Mouse (Mus musculus) midbrain, embryonic 12.5 days (tissue): ENCODE measurements around the gene Tmem200a. TPM values are rescaled to one million over a fixed set of nuclear protein-coding genes. Genes with fewer than 3 reads are reported as not detected.

Experiments used
- ATAC-seq: fragments of 200-750 bp; cut with Nextera tagmentation; 2 replicates; pipeline ENCODE4 v1.8.0; 2017; ENCODE audit warnings: low read depth, moderate TSS enrichment, moderate library complexity; ENCODE audit not compliant: low FRiP score
- H3K27ac ChIP-seq: fragments of 300-500 bp; sonication (generic); replicated peaks from 2 replicates; pipeline ENCODE4 v1.5.1; 2016; ENCODE audit warnings: mild to moderate bottlenecking
- H3K27me3 ChIP-seq: fragments of 300-500 bp; sonication (generic); 2 replicates; pipeline ENCODE4 v1.6.1; 2016; ENCODE audit warnings: mild to moderate bottlenecking
- H3K36me3 ChIP-seq: fragments of 300-500 bp; sonication (generic); 2 replicates; pipeline ENCODE4 v1.6.1; 2016
- H3K4me1 ChIP-seq: fragments of 300-500 bp; sonication (generic); 2 replicates; pipeline ENCODE4 v1.6.1; 2016
- H3K4me2 ChIP-seq: fragments of 300-500 bp; sonication (generic); replicated peaks from 2 replicates; pipeline ENCODE4 v1.6.1; 2016; ENCODE audit warnings: mild to moderate bottlenecking, moderate library complexity
- H3K4me3 ChIP-seq: fragments of 300-500 bp; sonication (generic); 2 replicates; pipeline ENCODE4 v1.5.1; 2016; ENCODE audit warnings: mild to moderate bottlenecking
- H3K9ac ChIP-seq: fragments of 300-500 bp; sonication (generic); replicated peaks from 2 replicates; pipeline ENCODE4 v1.6.1; 2016; ENCODE audit warnings: mild to moderate bottlenecking, moderate library complexity
- H3K9me3 ChIP-seq: fragments of 300-500 bp; sonication (generic); 2 replicates; pipeline ENCODE4 v1.6.1; 2016; ENCODE audit warnings: mild to moderate bottlenecking
- WGBS: fragments of 180-500 bp; shearing (Covaris S2); methylation state at CpG from one replicate; pipeline ENCODE4 v1.1.7; 2016; 5-methylcytosine and 5-hydroxymethylcytosine counted together
- polyA plus RNA-seq: library from polyadenylated mRNA; unstranded; fragments of >200 nt; fragmentation: Nextera tagmentation; extraction: Ambion mirVana; gene quantifications from 2 replicates; pipeline ENCODE4 v1.2.1, GENCODE M21; 2016

Tmem200a gene
- polyA plus RNA-seq, 1 experiment from 2014 or later = 22.1 TPM

- no peaks in the 10 kb centered on the region for H3K27me3 ChIP-seq
- whole genome bisulfite sequencing = 79% methylated on average over 2 of the region's 2 CpGs
- peaks cover 5% of the 10 kb centered on the region for H3K4me1 ChIP-seq
- no peak overlapping the region for H3K4me3 ChIP-seq
- no peak overlapping the region for H3K27ac ChIP-seq
- H3K36me3 ChIP-seq = no peaks in the 10 kb centered on the region
- no peaks in the 10 kb centered on the region for H3K9me3 ChIP-seq
- ATAC-seq = no peak
- no peak overlapping the region for H3K9ac ChIP-seq
- no peak overlapping the region for H3K4me2 ChIP-seq
These were observed 117.8 kb downstream of the Tmem200a start for GRCm38 (mm10) chr10:25961066-25961465.

- no peaks in the 10 kb centered on the region for H3K9me3 ChIP-seq
- H3K9ac ChIP-seq = no peak overlapping the region
- WGBS = 45% methylated on average over 3 of the region's 3 CpGs
- no peak for ATAC-seq
- H3K4me3 ChIP-seq = no peak overlapping the region
- no peaks in the 10 kb centered on the region for H3K27me3 ChIP-seq
- H3K36me3 ChIP-seq = no peaks in the 10 kb centered on the region
- H3K4me2 ChIP-seq = no peak overlapping the region
- H3K4me1 ChIP-seq = peaks cover 9% of the 10 kb centered on the region
- H3K27ac ChIP-seq = no peak overlapping the region
These were observed 119.8 kb downstream of the Tmem200a start for GRCm38 (mm10) chr10:25958762-25959753.

GRCm38 (mm10) chr10:25954641-25955228 lies 124.1 kb downstream of the Tmem200a start:
- Histone ChIP-seq H3K27ac (no peak overlapping the region), H3K27me3 (no peaks in the 10 kb centered on the region), H3K9me3 (no peaks in the 10 kb centered on the region), H3K36me3 (no peaks in the 10 kb centered on the region), H3K4me1 (peaks cover 9% of the 10 kb centered on the region), H3K4me3 (no peak overlapping the region), H3K9ac (no peak overlapping the region), H3K4me2 (no peak overlapping the region)
- 63% methylated on average over 3 of the region's 3 CpGs for WGBS
- ATAC-seq = no peak

- H3K4me1 ChIP-seq = 0 out of 2 replicates have a peak, but pooled peaks cover 5% of the 10 kb centered on the region
- no peak overlapping the region for H3K4me3 ChIP-seq
- H3K4me2 ChIP-seq = no peak overlapping the region
- H3K27ac ChIP-seq = no peak overlapping the region
- H3K36me3 ChIP-seq = no peaks in the 10 kb centered on the region
- 87% methylated on average over 7 of the region's 7 CpGs for WGBS
- H3K9ac ChIP-seq = no peak overlapping the region
- H3K27me3 ChIP-seq = no peaks in the 10 kb centered on the region
- ATAC-seq = no peak
- H3K9me3 ChIP-seq = no peaks in the 10 kb centered on the region
These were observed 126.0 kb downstream of the Tmem200a start for GRCm38 (mm10) chr10:25952838-25953237.

GRCm38 (mm10) chr10:25952150-25952549 lies 126.7 kb downstream of the Tmem200a start:
- no peaks in the 10 kb centered on the region for H3K27me3 ChIP-seq
- no peak overlapping the region for H3K9ac ChIP-seq
- no peak overlapping the region for H3K4me3 ChIP-seq
- no peak for ATAC-seq
- 88% methylated on average over 6 of the region's 6 CpGs for WGBS
- no peaks in the 10 kb centered on the region for H3K9me3 ChIP-seq
- 0 out of 2 replicates have a peak, but pooled peaks cover 5% of the 10 kb centered on the region for H3K4me1 ChIP-seq
- H3K4me2 ChIP-seq = no peak overlapping the region
- H3K27ac ChIP-seq = no peak overlapping the region
- H3K36me3 ChIP-seq = no peaks in the 10 kb centered on the region

GRCm38 (mm10) chr10:25945866-25946265 lies 133.0 kb downstream of the Tmem200a start:
- H3K4me2 ChIP-seq = no peak overlapping the region
- H3K27me3 ChIP-seq = no peaks in the 10 kb centered on the region
- H3K27ac ChIP-seq = no peak overlapping the region
- H3K4me3 ChIP-seq = no peak overlapping the region
- no peak for ATAC-seq
- 68% methylated on average over 2 of the region's 2 CpGs for WGBS
- no peaks in the 10 kb centered on the region for H3K36me3 ChIP-seq
- no peaks in the 10 kb centered on the region for H3K4me1 ChIP-seq
- H3K9me3 ChIP-seq = no peaks in the 10 kb centered on the region
- H3K9ac ChIP-seq = no peak overlapping the region

- no peak overlapping the region for H3K4me3 ChIP-seq
- H3K9ac ChIP-seq = no peak overlapping the region
- H3K27ac ChIP-seq = no peak overlapping the region
- no peak for ATAC-seq
- 34% methylated on average over 2 of the region's 2 CpGs for WGBS
- no peaks in the 10 kb centered on the region for H3K36me3 ChIP-seq
- H3K27me3 ChIP-seq = no peaks in the 10 kb centered on the region
- H3K4me2 ChIP-seq = no peak overlapping the region
- H3K4me1 ChIP-seq = no peaks in the 10 kb centered on the region
- H3K9me3 ChIP-seq = no peaks in the 10 kb centered on the region
These were observed 134.2 kb downstream of the Tmem200a start for GRCm38 (mm10) chr10:25944641-25945040.

GRCm38 (mm10) chr10:25931796-25932195 lies 147.1 kb downstream of the Tmem200a start:
- H3K9ac ChIP-seq = no peak overlapping the region
- WGBS = 86% methylated on average over 8 of the region's 8 CpGs
- H3K27me3 ChIP-seq = no peaks in the 10 kb centered on the region
- H3K9me3 ChIP-seq = no peaks in the 10 kb centered on the region
- H3K4me3 ChIP-seq = no peak overlapping the region
- no peak overlapping the region for H3K27ac ChIP-seq
- ATAC-seq = no peak
- H3K4me2 ChIP-seq = no peak overlapping the region
- peaks cover 24% of the 10 kb centered on the region for H3K4me1 ChIP-seq
- no peaks in the 10 kb centered on the region for H3K36me3 ChIP-seq

- Histone ChIP-seq H3K4me1 (peaks cover 24% of the 10 kb centered on the region), H3K27ac (peak overlapping the region; percentile 75), H3K36me3 (no peaks in the 10 kb centered on the region), H3K9me3 (no peaks in the 10 kb centered on the region), H3K9ac (peak overlapping the region; percentile 28; the same call in 1 of the 2 replicates), H3K4me3 (no peak overlapping the region), H3K4me2 (peak overlapping the region; percentile 33), H3K27me3 (no peaks in the 10 kb centered on the region)
- peak; percentile 71 for ATAC-seq
- WGBS = 21% methylated on average over 12 of the region's 12 CpGs
These were observed 149.3 kb downstream of the Tmem200a start for GRCm38 (mm10) chr10:25929401-25930150.

- ATAC-seq = peak; percentile 57
- 16% methylated on average over 8 of the region's 8 CpGs for WGBS
- H3K36me3 ChIP-seq = no peaks in the 10 kb centered on the region
- H3K9me3 ChIP-seq = no peaks in the 10 kb centered on the region
- H3K9ac ChIP-seq = no peak overlapping the region
- peak overlapping the region; percentile 33 for H3K4me2 ChIP-seq
- peak overlapping the region; percentile 75 for H3K27ac ChIP-seq
- no peak overlapping the region for H3K4me3 ChIP-seq
- H3K4me1 ChIP-seq = peaks cover 24% of the 10 kb centered on the region
- H3K27me3 ChIP-seq = no peaks in the 10 kb centered on the region
These were observed 149.9 kb downstream of the Tmem200a start for GRCm38 (mm10) chr10:25928861-25929368.

GRCm38 (mm10) chr10:25928448-25928786 lies 150.4 kb downstream of the Tmem200a start:
- H3K9me3 ChIP-seq = no peaks in the 10 kb centered on the region
- peaks cover 24% of the 10 kb centered on the region for H3K4me1 ChIP-seq
- 0 out of 2 replicates have a peak overlapping the region, but pooled peaks have one; percentile 33 for H3K4me2 ChIP-seq
- no peak overlapping the region for H3K4me3 ChIP-seq
- 0 out of 2 replicates have a peak, but pooled peaks have one; percentile 9 for ATAC-seq
- no peaks in the 10 kb centered on the region for H3K27me3 ChIP-seq
- H3K36me3 ChIP-seq = no peaks in the 10 kb centered on the region
- 50% methylated on average over 3 of the region's 3 CpGs for WGBS
- 0 out of 2 replicates have a peak overlapping the region, but pooled peaks have one; percentile 75 for H3K27ac ChIP-seq
- H3K9ac ChIP-seq = no peak overlapping the region
